Mouse (Mus musculus) cerebellum, postnatal 25 days (tissue): ENCODE measurements at regions not wholly inside any gene's neighbourhood (a gene's known extent, or its start where the extent isn't known, plus 50 kb on each side); places are given as distances from the start of the nearest gene placed in this dataset.

Experiments used
- DNase-seq, 2 experiments: peaks; one replicate each; pipeline ENCODE4 v3.0.0; 2021; ENCODE audit warnings: mixed read lengths in 2 of 2

DNA sequence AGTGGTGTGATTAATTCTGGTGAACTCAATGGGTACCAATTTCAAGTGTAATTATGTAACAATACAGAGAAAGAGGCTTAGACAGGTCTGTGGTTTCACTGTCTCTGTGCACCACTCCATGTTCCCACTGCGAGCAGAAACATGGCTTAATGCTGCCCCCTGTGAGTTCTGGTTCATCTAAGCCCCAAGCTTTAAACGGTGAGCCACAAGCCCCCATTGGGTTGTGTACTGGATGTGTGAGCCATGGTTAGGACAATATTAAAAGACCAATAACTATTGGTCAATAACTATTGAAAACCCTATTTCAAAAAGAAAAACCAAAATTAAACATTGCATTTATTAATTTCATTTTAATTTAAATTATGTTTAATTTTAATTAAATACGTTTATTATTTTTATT, 238.0 kb downstream of the Fam49a start:
- no peak for DNase-seq

GRCm38 (mm10) chr12:12498621-12499020, 236.7 kb downstream of the Fam49a start:
- DNase-seq, result no peak

- no peak for DNase-seq
Measured at GRCm38 (mm10) chr12:12497277-12497841, 235.4 kb downstream of the Fam49a start.

DNA sequence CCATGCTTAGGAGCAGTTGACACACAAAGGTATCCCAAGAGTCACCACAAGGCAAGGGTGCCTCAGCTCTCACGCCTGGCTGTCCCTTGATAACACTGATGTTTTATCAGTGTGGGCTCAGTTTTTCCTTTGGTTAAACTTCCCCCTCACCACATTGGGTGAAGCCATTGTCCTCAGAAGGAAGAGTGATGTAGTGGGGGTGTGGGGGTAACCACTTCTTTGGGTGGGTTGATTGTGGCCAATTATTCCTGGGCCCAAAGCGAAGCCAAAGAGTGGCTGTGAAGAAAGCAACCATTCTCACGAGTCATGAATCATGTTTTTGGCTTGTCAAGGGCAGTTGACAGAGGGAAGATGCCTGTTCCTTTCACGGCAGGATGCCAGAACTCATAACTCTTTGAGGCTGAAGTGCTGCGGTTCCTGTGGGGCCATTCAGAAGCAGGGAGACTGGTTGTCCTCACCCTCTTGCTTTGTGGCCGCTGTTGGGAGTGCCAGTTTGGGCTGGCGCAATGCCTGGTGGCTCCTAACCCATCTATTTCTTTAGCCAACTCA, 234.7 kb downstream of the Fam49a start:
- DNase-seq, result peak; percentile 16 to 34

DNA sequence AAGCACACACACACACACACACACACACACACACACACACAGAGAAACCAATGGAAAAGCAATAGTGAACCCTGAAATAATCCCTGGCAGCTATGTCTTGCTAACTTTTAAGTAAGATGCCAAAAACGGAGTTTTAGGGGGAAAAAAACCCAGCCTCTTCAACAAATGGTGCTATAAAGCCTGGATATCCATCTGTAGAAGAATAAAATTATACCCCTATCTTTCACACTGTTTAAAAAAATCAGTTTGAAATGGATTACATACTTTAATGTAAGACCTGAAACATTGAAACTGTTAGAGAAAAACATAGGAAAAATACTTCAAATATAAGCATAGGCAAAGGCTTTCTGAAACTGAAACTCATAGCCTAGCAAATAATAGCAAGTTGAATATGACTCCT, 228.2 kb downstream of the Fam49a start:
- DNase-seq, result no peak

DNA sequence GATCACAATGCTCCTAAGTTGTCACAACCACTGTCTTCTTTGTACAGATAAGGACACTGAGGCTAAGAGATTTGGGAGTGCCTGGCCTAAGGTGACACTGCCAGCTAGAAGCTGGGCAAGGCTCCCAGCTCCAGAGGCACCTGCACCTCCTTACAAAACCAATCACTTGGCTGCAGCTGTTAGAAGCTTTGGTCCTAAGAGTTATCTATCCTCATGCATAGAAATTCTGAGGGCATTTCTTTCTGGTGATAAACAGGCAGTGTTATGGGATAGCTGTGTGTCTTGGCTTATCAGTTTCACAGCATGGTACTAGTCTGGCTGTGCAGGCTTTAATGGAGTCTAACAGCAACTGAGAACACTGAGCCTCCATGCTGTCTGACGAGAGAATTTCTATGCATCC, 226.2 kb downstream of the Fam49a start:
- no peak for DNase-seq

DNA sequence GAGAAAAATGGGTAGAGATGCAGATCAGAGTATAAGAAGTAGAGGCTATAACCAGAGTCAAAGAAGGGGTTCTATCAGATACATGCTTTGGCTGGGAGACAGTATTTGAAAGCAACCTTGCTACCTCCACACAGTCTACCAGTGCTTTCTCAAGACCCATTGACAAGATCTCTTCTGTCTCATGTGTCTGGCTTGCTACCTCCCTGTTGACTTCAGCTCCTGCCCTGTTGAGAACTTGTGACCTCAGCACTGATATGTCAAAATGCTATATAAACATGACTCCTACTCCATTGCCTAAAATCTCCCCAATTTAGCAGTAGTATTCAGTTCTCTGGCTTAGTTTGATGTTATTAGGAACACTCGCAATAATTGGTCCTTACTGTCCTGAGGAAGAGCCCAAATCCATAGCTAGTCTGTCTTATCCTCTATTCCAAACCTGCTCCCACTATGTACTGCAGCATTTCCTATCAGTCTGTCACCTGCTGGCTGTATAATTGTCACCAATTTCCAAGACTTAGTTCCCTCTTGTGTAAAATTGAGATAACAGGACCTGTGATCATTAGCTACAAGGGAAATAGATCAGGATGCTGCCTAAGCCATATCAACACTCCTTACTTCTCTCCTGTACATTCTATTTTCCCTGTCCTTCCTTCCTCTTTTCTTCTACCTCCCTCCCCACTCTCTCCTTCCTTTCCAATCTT, 224.9 kb downstream of the Fam49a start:
- no peak for DNase-seq

DNA sequence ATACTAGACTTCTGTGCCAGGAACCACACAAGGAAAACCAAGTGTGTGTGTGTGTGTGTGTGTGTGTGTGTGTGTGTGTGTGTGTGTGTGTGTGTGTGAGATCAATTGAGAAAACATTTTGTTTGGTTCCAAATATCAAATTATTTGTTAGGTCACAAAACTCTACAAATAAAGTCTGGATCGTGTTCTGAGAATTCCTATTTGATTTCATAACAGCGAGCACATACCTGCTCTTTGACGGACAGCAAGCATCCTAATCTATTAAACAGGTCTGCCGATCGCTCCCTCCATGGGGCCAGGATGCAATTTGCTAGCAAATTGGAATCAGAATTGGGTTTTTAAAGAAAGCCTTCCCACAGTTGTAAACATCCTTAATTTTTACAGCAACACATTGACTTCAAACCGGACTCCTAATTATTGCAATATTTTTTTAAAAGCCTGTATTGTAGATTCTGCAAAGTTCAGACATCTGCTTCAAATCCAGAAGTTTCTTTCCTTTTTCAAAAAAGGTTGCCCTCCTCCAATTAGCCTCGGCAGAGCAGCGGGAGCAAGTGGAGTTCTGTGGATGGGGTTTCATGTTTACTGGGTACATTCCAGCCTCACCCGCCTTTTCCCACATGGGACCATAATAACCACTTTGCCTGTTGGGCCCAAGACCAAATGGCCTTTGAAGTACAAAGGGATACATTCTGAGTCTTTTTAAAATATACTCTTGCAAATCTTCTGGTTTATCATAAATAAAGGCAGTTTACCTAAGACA, 223.2 kb downstream of the Fam49a start:
- no peak for DNase-seq

GRCm38 (mm10) chr12:12480451-12480850, 218.5 kb downstream of the Fam49a start:
- no peak for DNase-seq

GRCm38 (mm10) chr12:12452086-12452485, 190.1 kb downstream of the Fam49a start:
- DNase-seq, result no peak

DNA sequence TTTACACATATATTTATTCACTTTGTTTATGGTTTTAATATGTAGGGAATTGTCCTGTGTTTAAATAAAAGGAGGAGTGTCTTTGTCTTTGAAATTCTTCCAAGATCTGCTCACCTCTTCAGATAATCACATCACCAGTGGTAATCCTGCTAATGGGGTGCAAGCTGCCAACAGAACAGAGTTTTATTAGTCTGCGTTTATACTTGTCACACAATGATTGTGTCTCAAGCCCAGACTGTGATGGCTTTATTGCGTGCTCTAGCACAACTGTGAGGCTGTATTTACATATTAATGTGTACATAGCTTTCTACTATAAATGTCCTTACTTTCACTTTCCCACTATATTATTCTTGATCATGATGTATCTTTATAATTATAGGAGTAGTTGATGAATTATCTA, 184.8 kb downstream of the Fam49a start:
- no peak for DNase-seq

GRCm38 (mm10) chr12:12446281-12446680, 184.3 kb downstream of the Fam49a start:
- DNase-seq, result no peak

DNA sequence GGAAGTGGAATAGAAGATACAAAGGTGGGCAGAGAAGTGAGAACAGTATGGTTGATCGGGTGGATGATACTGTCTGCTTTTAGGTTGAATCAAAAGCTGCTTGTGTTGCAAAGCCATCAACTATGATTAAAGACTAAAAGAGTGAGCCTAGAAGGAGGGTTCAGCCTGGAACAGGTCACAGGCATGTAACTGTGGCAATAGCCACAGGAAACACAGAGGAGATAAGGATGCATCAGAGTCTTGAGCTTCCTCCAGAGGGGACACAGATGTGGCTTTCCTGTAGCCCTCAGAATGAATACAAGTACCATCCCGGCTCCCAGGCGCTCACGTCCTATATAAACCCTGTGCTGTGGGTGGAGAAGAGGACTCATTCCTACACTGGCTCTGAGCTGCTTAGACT, 180.9 kb downstream of the Fam49a start:
- DNase-seq, result no peak

GRCm38 (mm10) chr12:12436379-12436778, 174.4 kb downstream of the Fam49a start:
- no peak for DNase-seq

DNA sequence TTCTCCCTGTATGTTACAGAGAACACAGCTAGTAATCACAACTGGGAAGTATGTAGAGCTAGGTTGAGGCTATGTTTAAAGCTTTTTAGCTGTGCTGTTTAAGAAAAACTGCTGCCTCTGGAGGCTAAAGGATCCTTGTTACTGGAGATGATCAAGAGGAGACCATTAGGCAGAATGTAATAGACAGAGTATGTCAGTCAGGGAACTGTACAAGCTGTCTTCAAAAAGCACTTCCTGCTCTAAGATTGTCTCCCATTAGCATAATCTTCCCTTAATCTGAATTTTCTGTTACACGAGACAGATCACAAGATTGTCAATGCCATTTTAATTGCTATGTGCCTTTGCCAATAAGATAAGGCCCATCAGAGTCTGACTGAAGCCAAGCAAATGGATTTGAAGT, 170.7 kb downstream of the Fam49a start:
- DNase-seq, result no peak
